Mouse (Mus musculus) midbrain, embryonic 16.5 days (tissue): ENCODE results near the gene Foxl1. TPM values are rescaled to one million over a fixed set of nuclear protein-coding genes. Genes with fewer than 3 reads are reported as not detected.

Source experiments
- microRNA-seq: library from miRNA; unstranded; fragments of <30 nt; microRNA quantifications from one replicate; pipeline ENCODE4, GENCODE M21; 2017
- polyA plus RNA-seq: library from polyadenylated mRNA; unstranded; fragments of >200 nt; fragmentation: Nextera tagmentation; extraction: Ambion mirVana; gene quantifications from 2 replicates; pipeline ENCODE4 v1.2.1, GENCODE M21; 2015

Foxl1 gene
- polyA plus RNA-seq, 1 experiment from 2014 or later, result 0.06 TPM

Small RNAs within 50 kb of the gene (microRNA-seq; reads per million reads assigned to microRNA genes)
- not detected for gene Gm27530

Other genes with a start within 250 kb of the Foxl1 start
- gene Foxf1, start 43.6 kb upstream of the Foxl1 start, polyA plus RNA-seq, result 0.91 and 1.1 TPM in 2 replicates
- 52.3 and 53.0 TPM in 2 replicates for gene Mthfsd, start 19.5 kb upstream of the Foxl1 start, polyA plus RNA-seq
- gene Foxc2, start 11.8 kb upstream of the Foxl1 start, polyA plus RNA-seq, result 1.7 and 2.0 TPM in 2 replicates